8 mouse cellular contexts compared by ENCODE assay signal in genomic region chr2:30414681-30415080, GRCm38 (mm10). TPM values are rescaled to one million over a fixed set of nuclear protein-coding genes. Genes with fewer than 3 reads are reported as not detected.
DNase-seq lines count a peak whose midpoint lies in the region; ATAC-seq and TF ChIP-seq lines count a peak whose summit lies in the region.

No protein-coding gene starts in this region.

- peaks cover 4% of the 10 kb centered on the region; the same call in 1 of the 2 replicates for H3K36me3 ChIP-seq in lung, embryonic 15.5 days
- no peaks in the 10 kb centered on the region for H3K36me3 ChIP-seq in limb, embryonic 11.5 days (ENCODE audit: control insufficient read depth, insufficient read depth, low read length)

- H3K9ac ChIP-seq in lung, embryonic 15.5 days: peak overlapping the region; percentile 95
- peak overlapping the region; percentile 70 for H3K9ac ChIP-seq in limb, embryonic 11.5 days (ENCODE audit: low read length)

- no peak for TF ChIP-seq CTCF in olfactory bulb, adult 2 months (IDR thresholded peaks at IDR 0.05; ENCODE audit: insufficient read depth, low read depth, low read length)

- no peaks in the 10 kb centered on the region for H3K27me3 ChIP-seq in lung, embryonic 15.5 days
- no peaks in the 10 kb centered on the region for H3K27me3 ChIP-seq in limb, embryonic 11.5 days (ENCODE audit: control insufficient read depth, insufficient read depth, low read length)

- peak overlapping the region; percentile 82 for H3K4me2 ChIP-seq in lung, embryonic 15.5 days
- peak overlapping the region; percentile 81 for H3K4me2 ChIP-seq in limb, embryonic 11.5 days (ENCODE audit: low read depth, severe bottlenecking)

- ATAC-seq in lung, embryonic 15.5 days (ENCODE audit: borderline replicate concordance, extremely low read depth, low FRiP score, low TSS enrichment): no peak
- ATAC-seq in erythroblast, adult 5-6 weeks (replicated peaks; ENCODE audit: low FRiP score, poor library complexity, severe bottlenecking): 0 out of 2 replicates have a peak, but pooled peaks have one; percentile 11
- no peak for ATAC-seq in limb, embryonic 11.5 days (ENCODE audit: insufficient number of reproducible peaks, low FRiP score, low TSS enrichment, low read depth)

- DNase-seq in lung, adult 18-20 months: no peak
- DNase-seq in limb, embryonic 11.5 days (ENCODE audit: low spot score): no peak
- no peak for DNase-seq in urinary bladder, adult 2 months (ENCODE audit: low spot score)
- no peak for DNase-seq in spleen, postnatal 10 days (ENCODE audit: low spot score in 2 of 2)
- DNase-seq in gastrocnemius, postnatal 36 days: no peak

- peaks cover 40% of the 10 kb centered on the region for H3K4me1 ChIP-seq in lung, embryonic 15.5 days
- H3K4me1 ChIP-seq in limb, embryonic 11.5 days (ENCODE audit: control insufficient read depth, insufficient read depth, low read length): peaks cover 25% of the 10 kb centered on the region
- peaks cover 37% of the 10 kb centered on the region for H3K4me1 ChIP-seq in olfactory bulb, adult 2 months (ENCODE audit: control insufficient read depth, insufficient read depth, low read length)

- H3K4me3 ChIP-seq in lung, embryonic 15.5 days: peak overlapping the region; percentile 87
- peak overlapping the region; percentile 83 for H3K4me3 ChIP-seq in limb, embryonic 11.5 days (ENCODE audit: low read depth, low read length)
- peak overlapping the region; percentile 63 for H3K4me3 ChIP-seq in olfactory bulb, adult 2 months (ENCODE audit: insufficient read depth, low read depth, low read length)

- no peak for TF ChIP-seq POLR2A in olfactory bulb, adult 2 months (IDR thresholded peaks at IDR 0.05; ENCODE audit: insufficient read depth, low read depth, low read length)

- WGBS in lung, embryonic 15.5 days: 46% methylated on average over 5 of the region's 5 CpGs
- 47% methylated on average over 5 of the region's 5 CpGs for WGBS in limb, embryonic 11.5 days
- 46% methylated on average over 5 of the region's 5 CpGs for WGBS in olfactory bulb, adult 2 months

- peak overlapping the region; percentile 98 for H3K27ac ChIP-seq in lung, embryonic 15.5 days
- H3K27ac ChIP-seq in limb, embryonic 11.5 days (replicated peaks; ENCODE audit: low read depth, low read length): no peak overlapping the region
- H3K27ac ChIP-seq in olfactory bulb, adult 2 months (ENCODE audit: insufficient read depth, low read depth, low read length): peak overlapping the region; percentile 94

- intact Hi-C loops in gastrocnemius, postnatal 36 days (cut with DNase I): no loop called here

- H3K9me3 ChIP-seq in lung, embryonic 15.5 days: no peaks in the 10 kb centered on the region
- H3K9me3 ChIP-seq in limb, embryonic 11.5 days (ENCODE audit: control insufficient read depth, low read length): no peaks in the 10 kb centered on the region

RNA-seq across cellular contexts. Expression of gene Crat, which starts 0.9 kb away (rescaled TPM):
- 32.0 and 34.1 TPM in 2 replicates for polyA plus RNA-seq in lung, embryonic 15.5 days (2015; fragmentation: Nextera tagmentation; extraction: Ambion mirVana)
- total RNA-seq in erythroblast, adult 5-6 weeks (2015; ENCODE audit: low replicate concordance): 42.0 and 69.4 TPM in 2 replicates
- total RNA-seq in erythroblast, adult 5-6 weeks (2017; ENCODE audit: low replicate concordance): 51.8 and 55.1 TPM in 2 replicates
- 25.6 and 27.9 TPM in 2 replicates for polyA plus RNA-seq in limb, embryonic 11.5 days (2014; fragmentation: Nextera tagmentation; extraction: Ambion mirVana)
- polyA plus RNA-seq in olfactory bulb, adult 2 months (2012; ENCODE audit: insufficient read depth, insufficient read length, low replicate concordance, missing spikeins): not detected in 2 replicates
- 27.3 and 38.1 TPM in 2 replicates for polyA plus RNA-seq in urinary bladder, adult 2 months (2012; rRNA removed)
- total RNA-seq in gastrocnemius, postnatal 36 days (2021): 100 to 1,000 TPM; 356 to 381 TPM

RNA-seq across cellular contexts. Expression of gene Ptpa, which starts 1.2 kb away (rescaled TPM):
- 164 and 165 TPM in 2 replicates for polyA plus RNA-seq in lung, embryonic 15.5 days (2015; fragmentation: Nextera tagmentation; extraction: Ambion mirVana)
- 121 and 149 TPM in 2 replicates for total RNA-seq in erythroblast, adult 5-6 weeks (2015; ENCODE audit: low replicate concordance)
- total RNA-seq in erythroblast, adult 5-6 weeks (2017; ENCODE audit: low replicate concordance): 118 and 183 TPM in 2 replicates
- polyA plus RNA-seq in limb, embryonic 11.5 days (2014; fragmentation: Nextera tagmentation; extraction: Ambion mirVana): 74.4 and 83.3 TPM in 2 replicates
- polyA plus RNA-seq in olfactory bulb, adult 2 months (2012; ENCODE audit: insufficient read depth, insufficient read length, low replicate concordance, missing spikeins): not detected in 2 replicates
- 90.0 and 93.9 TPM in 2 replicates for polyA plus RNA-seq in urinary bladder, adult 2 months (2012; rRNA removed)
- total RNA-seq in gastrocnemius, postnatal 36 days (2021): 10 to 100 TPM; 55.1 to 58.9 TPM

RNA-seq across cellular contexts. Expression of gene Dolpp1, which starts 22.6 kb away (rescaled TPM):
- 37.7 and 46.9 TPM in 2 replicates for polyA plus RNA-seq in lung, embryonic 15.5 days (2015; fragmentation: Nextera tagmentation; extraction: Ambion mirVana)
- 2.3 and 3.7 TPM in 2 replicates for total RNA-seq in erythroblast, adult 5-6 weeks (2015; ENCODE audit: low replicate concordance)
- 5.4 and 9.1 TPM in 2 replicates for total RNA-seq in erythroblast, adult 5-6 weeks (2017; ENCODE audit: low replicate concordance)
- polyA plus RNA-seq in limb, embryonic 11.5 days (2014; fragmentation: Nextera tagmentation; extraction: Ambion mirVana): 33.0 and 33.1 TPM in 2 replicates
- polyA plus RNA-seq in olfactory bulb, adult 2 months (2012; ENCODE audit: insufficient read depth, insufficient read length, low replicate concordance, missing spikeins): not detected in 2 replicates
- 18.9 and 27.3 TPM in 2 replicates for polyA plus RNA-seq in urinary bladder, adult 2 months (2012; rRNA removed)
- 1 to 10 TPM; 5.5 to 6.7 TPM for total RNA-seq in gastrocnemius, postnatal 36 days (2021)

RNA-seq across cellular contexts. Expression of gene Miga2, which starts 50.6 kb away (rescaled TPM):
- 21.2 and 24.2 TPM in 2 replicates for polyA plus RNA-seq in lung, embryonic 15.5 days (2015; fragmentation: Nextera tagmentation; extraction: Ambion mirVana)
- total RNA-seq in erythroblast, adult 5-6 weeks (2015; ENCODE audit: low replicate concordance): 0.84 and 1.5 TPM in 2 replicates
- total RNA-seq in erythroblast, adult 5-6 weeks (2017; ENCODE audit: low replicate concordance): 4.7 and 5.8 TPM in 2 replicates
- polyA plus RNA-seq in limb, embryonic 11.5 days (2014; fragmentation: Nextera tagmentation; extraction: Ambion mirVana): 19.5 and 20.1 TPM in 2 replicates
- polyA plus RNA-seq in olfactory bulb, adult 2 months (2012; ENCODE audit: insufficient read depth, insufficient read length, low replicate concordance, missing spikeins): not detected in 2 replicates
- 32.6 and 34.4 TPM in 2 replicates for polyA plus RNA-seq in urinary bladder, adult 2 months (2012; rRNA removed)
- 10 to 100 TPM; 15.5 to 19.6 TPM for total RNA-seq in gastrocnemius, postnatal 36 days (2021)

RNA-seq across cellular contexts. Expression of gene Sh3glb2, which starts 55.5 kb away (rescaled TPM):
- polyA plus RNA-seq in lung, embryonic 15.5 days (2015; fragmentation: Nextera tagmentation; extraction: Ambion mirVana): 74.3 and 80.3 TPM in 2 replicates
- total RNA-seq in erythroblast, adult 5-6 weeks (2015; ENCODE audit: low replicate concordance): 5.2 and 7.3 TPM in 2 replicates
- 7.4 and 9.3 TPM in 2 replicates for total RNA-seq in erythroblast, adult 5-6 weeks (2017; ENCODE audit: low replicate concordance)
- 49.0 and 59.9 TPM in 2 replicates for polyA plus RNA-seq in limb, embryonic 11.5 days (2014; fragmentation: Nextera tagmentation; extraction: Ambion mirVana)
- 562 TPM in 1 of 2 replicates, not detected in the other for polyA plus RNA-seq in olfactory bulb, adult 2 months (2012; ENCODE audit: insufficient read depth, insufficient read length, low replicate concordance, missing spikeins)
- 191 and 259 TPM in 2 replicates for polyA plus RNA-seq in urinary bladder, adult 2 months (2012; rRNA removed)
- total RNA-seq in gastrocnemius, postnatal 36 days (2021): 10 to 100 TPM; 16.3 to 17.6 TPM

Comparison
In these comparisons a context has a peak if more than half of its experiments do, and no peak if none do; other contexts are left out.
1. RNA of gene Crat, which starts 0.9 kb away (polyA plus RNA-seq): 32.0 to 34.1 TPM in lung, embryonic 15.5 days, 25.6 to 27.9 TPM in limb, embryonic 11.5 days and 27.3 to 38.1 TPM in urinary bladder, adult 2 months; not detected in olfactory bulb, adult 2 months; every median in the first group is over 10 times any median in the second.
2. RNA of gene Dolpp1, which starts 22.6 kb away (polyA plus RNA-seq): 37.7 to 46.9 TPM in lung, embryonic 15.5 days, 33.0 to 33.1 TPM in limb, embryonic 11.5 days and 18.9 to 27.3 TPM in urinary bladder, adult 2 months; not detected in olfactory bulb, adult 2 months; every median in the first group is over 10 times any median in the second.
3. Peak in every context shown above with its lines, with median percentiles within 50 percentile points of each other: H3K4me3 ChIP-seq.